Mouse (Mus musculus): Measurements from ENCODE around the gene Mlh3. TPM values are rescaled to one million over a fixed set of nuclear protein-coding genes. Genes with fewer than 3 reads are reported as not detected.
A peak's percentile ranks its signal among the peaks of the same experiment; 100 is the strongest.

The Mlh3 gene
- polyA plus RNA-seq, 1 experiment from 2014 or later: 9.5 TPM

GRCm38 (mm10) chr12:85263190-85263589 is 7.2 kb downstream of the Mlh3 start:
- 72% methylated on average over 5 of the region's 5 CpGs for WGBS
- no peak for ATAC-seq (ENCODE audit: insufficient read depth, low FRiP score, low TSS enrichment)

GRCm38 (mm10) chr12:85262489-85262888 is 7.9 kb downstream of the Mlh3 start:
- DNase-seq (ENCODE audit: low spot score): peak; percentile 67
- Histone ChIP-seq H3K4me3 (ENCODE audit: low read depth, low read length) (no peak overlapping the region), H3K4me1 (ENCODE audit: control insufficient read depth, insufficient read depth, low read length) (peaks cover 2% of the 10 kb centered on the region; the same call in 1 of the 2 replicates), H3K4me2 (ENCODE audit: low read depth) (no peak overlapping the region), H3K27ac (ENCODE audit: low read depth, low read length) (no peak overlapping the region), H3K27me3 (ENCODE audit: control insufficient read depth, insufficient read depth, low read length) (no peaks in the 10 kb centered on the region), H3K36me3 (ENCODE audit: control insufficient read depth, insufficient read depth, low read length) (no peaks in the 10 kb centered on the region), H3K9me3 (ENCODE audit: control insufficient read depth, low read length) (no peaks in the 10 kb centered on the region), H3K9ac (ENCODE audit: low read length) (no peak overlapping the region)
- no peak for ATAC-seq (ENCODE audit: insufficient read depth, low FRiP score, low TSS enrichment)
- 43% methylated on average over 10 of the region's 10 CpGs for WGBS

More at GRCm38 (mm10) chr12:85263190-85263589, 7.2 kb downstream of the Mlh3 start:
- H3K4me3 ChIP-seq (ENCODE audit: low read depth, low read length): no peak overlapping the region
- no peaks in the 10 kb centered on the region for H3K27me3 ChIP-seq (ENCODE audit: control insufficient read depth, insufficient read depth, low read length)
- H3K27ac ChIP-seq (ENCODE audit: low read depth, low read length): no peak overlapping the region
- H3K4me2 ChIP-seq (ENCODE audit: low read depth): no peak overlapping the region
- H3K9ac ChIP-seq (ENCODE audit: low read length): no peak overlapping the region
- H3K36me3 ChIP-seq (ENCODE audit: control insufficient read depth, insufficient read depth, low read length): no peaks in the 10 kb centered on the region
- no peak for DNase-seq (ENCODE audit: low spot score)
- H3K4me1 ChIP-seq (ENCODE audit: control insufficient read depth, insufficient read depth, low read length): peaks cover 2% of the 10 kb centered on the region; the same call in 1 of the 2 replicates
- H3K9me3 ChIP-seq (ENCODE audit: control insufficient read depth, low read length): no peaks in the 10 kb centered on the region

- H3K4me1 ChIP-seq (ENCODE audit: control insufficient read depth, insufficient read depth, low read length): no peaks in the 10 kb centered on the region
- H3K9me3 ChIP-seq (ENCODE audit: control insufficient read depth, low read length): no peaks in the 10 kb centered on the region
- H3K27me3 ChIP-seq (ENCODE audit: control insufficient read depth, insufficient read depth, low read length): no peaks in the 10 kb centered on the region
- no peak for ATAC-seq (ENCODE audit: insufficient read depth, low FRiP score, low TSS enrichment)
- H3K36me3 ChIP-seq (ENCODE audit: control insufficient read depth, insufficient read depth, low read length): no peaks in the 10 kb centered on the region
- DNase-seq (ENCODE audit: low spot score): no peak
- H3K27ac ChIP-seq (ENCODE audit: low read depth, low read length): no peak overlapping the region
- H3K4me2 ChIP-seq (ENCODE audit: low read depth): no peak overlapping the region
- no peak overlapping the region for H3K9ac ChIP-seq (ENCODE audit: low read length)
- H3K4me3 ChIP-seq (ENCODE audit: low read depth, low read length): no peak overlapping the region
- 84% methylated on average over 7 of the region's 7 CpGs for WGBS
These were observed 13.3 kb downstream of the Mlh3 start for GRCm38 (mm10) chr12:85257008-85257639.

- no peak for DNase-seq (ENCODE audit: low spot score)
- Histone ChIP-seq H3K9me3 (ENCODE audit: control insufficient read depth, low read length) (no peaks in the 10 kb centered on the region), H3K27me3 (ENCODE audit: control insufficient read depth, insufficient read depth, low read length) (no peaks in the 10 kb centered on the region), H3K4me2 (ENCODE audit: low read depth) (no peak overlapping the region), H3K36me3 (ENCODE audit: control insufficient read depth, insufficient read depth, low read length) (no peaks in the 10 kb centered on the region), H3K4me3 (ENCODE audit: low read depth, low read length) (no peak overlapping the region), H3K4me1 (ENCODE audit: control insufficient read depth, insufficient read depth, low read length) (no peaks in the 10 kb centered on the region), H3K27ac (ENCODE audit: low read depth, low read length) (no peak overlapping the region), H3K9ac (ENCODE audit: low read length) (no peak overlapping the region)
- WGBS: 61% methylated on average over 7 of the region's 7 CpGs
- no peak for ATAC-seq (ENCODE audit: insufficient read depth, low FRiP score, low TSS enrichment)
These were observed 14.2 kb downstream of the Mlh3 start for GRCm38 (mm10) chr12:85256074-85256751.

- no peak overlapping the region for H3K9ac ChIP-seq (ENCODE audit: low read length)
- WGBS: 81% methylated on average over 3 of the region's 3 CpGs
- ATAC-seq (ENCODE audit: insufficient read depth, low FRiP score, low TSS enrichment) (no peak), DNase-seq (ENCODE audit: low spot score) (no peak)
- H3K4me2 ChIP-seq (ENCODE audit: low read depth): no peak overlapping the region
- H3K27ac ChIP-seq (ENCODE audit: low read depth, low read length): no peak overlapping the region
- H3K36me3 ChIP-seq (ENCODE audit: control insufficient read depth, insufficient read depth, low read length): no peaks in the 10 kb centered on the region
- no peaks in the 10 kb centered on the region for H3K4me1 ChIP-seq (ENCODE audit: control insufficient read depth, insufficient read depth, low read length)
- no peaks in the 10 kb centered on the region for H3K27me3 ChIP-seq (ENCODE audit: control insufficient read depth, insufficient read depth, low read length)
- no peaks in the 10 kb centered on the region for H3K9me3 ChIP-seq (ENCODE audit: control insufficient read depth, low read length)
- H3K4me3 ChIP-seq (ENCODE audit: low read depth, low read length): no peak overlapping the region
These were observed 18.3 kb downstream of the Mlh3 start for GRCm38 (mm10) chr12:85252083-85252482.

- no peak for DNase-seq (ENCODE audit: low spot score)
- no peak overlapping the region for H3K4me3 ChIP-seq (ENCODE audit: low read depth, low read length)
- H3K9me3 ChIP-seq (ENCODE audit: control insufficient read depth, low read length): no peaks in the 10 kb centered on the region
- no peak for ATAC-seq (ENCODE audit: insufficient read depth, low FRiP score, low TSS enrichment)
- 45% methylated on average over 5 of the region's 5 CpGs for WGBS
- no peaks in the 10 kb centered on the region for H3K4me1 ChIP-seq (ENCODE audit: control insufficient read depth, insufficient read depth, low read length)
- H3K4me2 ChIP-seq (ENCODE audit: low read depth): no peak overlapping the region
- no peak overlapping the region for H3K9ac ChIP-seq (ENCODE audit: low read length)
- H3K27ac ChIP-seq (ENCODE audit: low read depth, low read length): no peak overlapping the region
- no peaks in the 10 kb centered on the region for H3K27me3 ChIP-seq (ENCODE audit: control insufficient read depth, insufficient read depth, low read length)
- no peaks in the 10 kb centered on the region for H3K36me3 ChIP-seq (ENCODE audit: control insufficient read depth, insufficient read depth, low read length)
These were observed 32.8 kb downstream of the Mlh3 start for GRCm38 (mm10) chr12:85237553-85237952.

- H3K27me3 ChIP-seq (ENCODE audit: control insufficient read depth, insufficient read depth, low read length): no peaks in the 10 kb centered on the region
- no peak overlapping the region for H3K4me2 ChIP-seq (ENCODE audit: low read depth)
- H3K36me3 ChIP-seq (ENCODE audit: control insufficient read depth, insufficient read depth, low read length): no peaks in the 10 kb centered on the region
- H3K4me1 ChIP-seq (ENCODE audit: control insufficient read depth, insufficient read depth, low read length): no peaks in the 10 kb centered on the region
- DNase-seq (ENCODE audit: low spot score): no peak
- no peak overlapping the region for H3K9ac ChIP-seq (ENCODE audit: low read length)
- no peaks in the 10 kb centered on the region for H3K9me3 ChIP-seq (ENCODE audit: control insufficient read depth, low read length)
- H3K4me3 ChIP-seq (ENCODE audit: low read depth, low read length): no peak overlapping the region
- 74% methylated on average over 21 of the region's 21 CpGs for WGBS
- ATAC-seq (ENCODE audit: insufficient read depth, low FRiP score, low TSS enrichment): no peak
- H3K27ac ChIP-seq (ENCODE audit: low read depth, low read length): peak overlapping the region; percentile 60; the same call in 1 of the 2 replicates
These were observed 36.7 kb downstream of the Mlh3 start for GRCm38 (mm10) chr12:85233376-85234358.

- DNase-seq (ENCODE audit: low spot score) (no peak), ATAC-seq (ENCODE audit: insufficient read depth, low FRiP score, low TSS enrichment) (no peak)
- H3K4me3 ChIP-seq (ENCODE audit: low read depth, low read length): no peak overlapping the region
- H3K27me3 ChIP-seq (ENCODE audit: control insufficient read depth, insufficient read depth, low read length): no peaks in the 10 kb centered on the region
- no peak overlapping the region for H3K27ac ChIP-seq (ENCODE audit: low read depth, low read length)
- H3K4me1 ChIP-seq (ENCODE audit: control insufficient read depth, insufficient read depth, low read length): no peaks in the 10 kb centered on the region
- no peaks in the 10 kb centered on the region for H3K9me3 ChIP-seq (ENCODE audit: control insufficient read depth, low read length)
- no peak overlapping the region for H3K4me2 ChIP-seq (ENCODE audit: low read depth)
- H3K9ac ChIP-seq (ENCODE audit: low read length): no peak overlapping the region
- WGBS: 78% methylated on average over 15 of the region's 15 CpGs
- peaks cover 16% of the 10 kb centered on the region for H3K36me3 ChIP-seq (ENCODE audit: control insufficient read depth, insufficient read depth, low read length)
These were observed 42.4 kb downstream of the Mlh3 start for GRCm38 (mm10) chr12:85227876-85228599.

Data from neural tube, embryonic 11.5 days (tissue).